9 mouse cellular contexts compared by ENCODE assay signal in genomic region chr11:32020031-32020965, GRCm38 (mm10). TPM values are rescaled to one million over a fixed set of nuclear protein-coding genes. Genes with fewer than 3 reads are reported as not detected.
DNase-seq lines count a peak whose midpoint lies in the region; ATAC-seq and TF ChIP-seq lines count a peak whose summit lies in the region.
"Had no signal": no experiment of that assay in that cellular context is flagged by ENCODE, and none has a peak within 500 bp of the region (broad histone marks: within the 10 kb centered on the region; RNA-seq: fewer than 3 reads in every experiment).

No protein-coding gene starts in this region.

- no peaks in the 10 kb centered on the region for H3K27me3 ChIP-seq in lung, embryonic 16.5 days (ENCODE audit: control insufficient read depth, insufficient read depth, low read depth, low read length)
- no peaks in the 10 kb centered on the region for H3K27me3 ChIP-seq in lung, postnatal 0 days (replicated peaks; ENCODE audit: insufficient read depth, low read length)
- H3K27me3 ChIP-seq in hindbrain, embryonic 13.5 days = no peaks in the 10 kb centered on the region
- H3K27me3 ChIP-seq in kidney, embryonic 14.5 days (ENCODE audit: control insufficient read depth, insufficient read depth, low read length) = no peaks in the 10 kb centered on the region

- H3K36me3 ChIP-seq in lung, embryonic 16.5 days (ENCODE audit: control insufficient read depth, insufficient read depth, low read length) = no peaks in the 10 kb centered on the region
- no peaks in the 10 kb centered on the region for H3K36me3 ChIP-seq in lung, postnatal 0 days (ENCODE audit: insufficient read depth, low read length)
- H3K36me3 ChIP-seq in hindbrain, embryonic 13.5 days = peaks cover 39% of the 10 kb centered on the region
- H3K36me3 ChIP-seq in kidney, embryonic 14.5 days (ENCODE audit: control insufficient read depth, insufficient read depth, low read length) = no peaks in the 10 kb centered on the region

- H3K4me2 ChIP-seq in lung, embryonic 16.5 days (ENCODE audit: low read depth, low read length) = no peak overlapping the region
- H3K4me2 ChIP-seq in lung, postnatal 0 days (replicated peaks; ENCODE audit: low read depth, low read length) = no peak overlapping the region
- H3K4me2 ChIP-seq in hindbrain, embryonic 13.5 days = 0 out of 2 replicates have a peak overlapping the region, but pooled peaks have one; percentile 15
- H3K4me2 ChIP-seq in kidney, embryonic 14.5 days (replicated peaks; ENCODE audit: low read depth, low read length) = no peak overlapping the region

- no peaks in the 10 kb centered on the region for H3K9me3 ChIP-seq in lung, embryonic 16.5 days (ENCODE audit: control insufficient read depth, low read length)
- no peaks in the 10 kb centered on the region for H3K9me3 ChIP-seq in lung, postnatal 0 days (ENCODE audit: low read length)
- no peaks in the 10 kb centered on the region for H3K9me3 ChIP-seq in hindbrain, embryonic 13.5 days
- H3K9me3 ChIP-seq in kidney, embryonic 14.5 days (ENCODE audit: control insufficient read depth, low read length) = no peaks in the 10 kb centered on the region

- no peak overlapping the region for H3K4me3 ChIP-seq in lung, embryonic 16.5 days (ENCODE audit: low read length)
- H3K4me3 ChIP-seq in lung, postnatal 0 days (ENCODE audit: low read depth, low read length) = no peak overlapping the region
- H3K4me3 ChIP-seq in hindbrain, embryonic 13.5 days = no peak overlapping the region
- no peak overlapping the region for H3K4me3 ChIP-seq in kidney, embryonic 14.5 days (ENCODE audit: low read length)

- peak; percentile 26; the same call in 1 of the 2 replicates for ATAC-seq in lung, embryonic 16.5 days (ENCODE audit: low read depth)
- no peak for ATAC-seq in lung, postnatal 0 days
- ATAC-seq in common myeloid progenitor, adult 5-6 weeks (replicated peaks; ENCODE audit: low read depth, poor library complexity, severe bottlenecking) = peak; percentile 98
- ATAC-seq in hindbrain, embryonic 13.5 days (ENCODE audit: low FRiP score) = 0 out of 2 replicates have a peak, but pooled peaks have one; percentile 22
- ATAC-seq in kidney, embryonic 14.5 days (ENCODE audit: low FRiP score, low TSS enrichment) = no peak

- peaks cover 4% of the 10 kb centered on the region; the same call in 1 of the 2 replicates for H3K4me1 ChIP-seq in lung, embryonic 16.5 days (replicated peaks; ENCODE audit: control insufficient read depth, insufficient read depth, low read length)
- H3K4me1 ChIP-seq in lung, postnatal 0 days (ENCODE audit: insufficient read depth, low read depth, low read length) = no peaks in the 10 kb centered on the region
- peaks cover 90% of the 10 kb centered on the region for H3K4me1 ChIP-seq in hindbrain, embryonic 13.5 days (replicated peaks)
- H3K4me1 ChIP-seq in kidney, embryonic 14.5 days (ENCODE audit: control insufficient read depth, insufficient read depth, low read length) = peaks cover 9% of the 10 kb centered on the region

- H3K9ac ChIP-seq in lung, embryonic 16.5 days (ENCODE audit: low read length) = no peak overlapping the region
- no peak overlapping the region for H3K9ac ChIP-seq in lung, postnatal 0 days (replicated peaks; ENCODE audit: low read depth)
- peak overlapping the region; percentile 58; the same call in 1 of the 2 replicates for H3K9ac ChIP-seq in hindbrain, embryonic 13.5 days
- no peak overlapping the region for H3K9ac ChIP-seq in kidney, embryonic 14.5 days (ENCODE audit: low read depth, low read length)

- 38% methylated on average over 8 of the region's 8 CpGs for WGBS in lung, embryonic 16.5 days
- WGBS in lung, postnatal 0 days = 40% methylated on average over 8 of the region's 8 CpGs
- 19% methylated on average over 8 of the region's 8 CpGs for WGBS in hindbrain, embryonic 13.5 days
- 42% methylated on average over 8 of the region's 8 CpGs for WGBS in kidney, embryonic 14.5 days

- no peak overlapping the region for H3K27ac ChIP-seq in lung, embryonic 16.5 days (ENCODE audit: low read length)
- H3K27ac ChIP-seq in lung, postnatal 0 days (ENCODE audit: low read length) = no peak overlapping the region
- H3K27ac ChIP-seq in hindbrain, embryonic 13.5 days = peak overlapping the region; percentile 82
- H3K27ac ChIP-seq in kidney, embryonic 14.5 days (ENCODE audit: low read depth, low read length) = no peak overlapping the region

- TF ChIP-seq CTCF in lung, postnatal 0 days (IDR thresholded peaks at IDR 0.05) = no peak

- TF ChIP-seq EP300 in lung, postnatal 0 days (IDR thresholded peaks at IDR 0.05) = no peak

- DNase-seq in lung, postnatal 0 days (ENCODE audit: low spot score) = no peak
- DNase-seq in NIH3T3 (ENCODE audit: low read depth) = peak; percentile 84
- peak; percentile 8 for DNase-seq in skeletal muscle tissue, adult 2 months (ENCODE audit: low read depth, low spot score)
- DNase-seq in layer of hippocampus, postnatal 10 days (ENCODE audit: low spot score in 2 of 2) = no peak

RNA-seq across cellular contexts. Expression of gene Nsg2, which starts 20.0 kb away (rescaled TPM):
- polyA plus RNA-seq in lung, embryonic 16.5 days (2015; fragmentation: Nextera tagmentation; extraction: Ambion mirVana) = 1.6 and 3.0 TPM in 2 replicates
- 0.20 and 0.38 TPM in 2 replicates for polyA plus RNA-seq in lung, postnatal 0 days (2015; fragmentation: Nextera tagmentation; extraction: Ambion mirVana)
- 1.8 and 3.1 TPM in 2 replicates for total RNA-seq in common myeloid progenitor, adult 5-6 weeks (2017)
- polyA plus RNA-seq in hindbrain, embryonic 13.5 days (2015; fragmentation: Nextera tagmentation; extraction: Ambion mirVana) = 451 and 461 TPM in 2 replicates
- polyA plus RNA-seq in kidney, embryonic 14.5 days (2014; fragmentation: Nextera tagmentation; extraction: Ambion mirVana) = 0.87 and 1.6 TPM in 2 replicates
- 100 to 1,000 TPM; 848 to 920 TPM for total RNA-seq in layer of hippocampus, postnatal 10 days (2021)

RNA-seq across cellular contexts. Expression of gene 4930524B15Rik, which starts 54.9 kb away (rescaled TPM):
- polyA plus RNA-seq in lung, embryonic 16.5 days (2015; fragmentation: Nextera tagmentation; extraction: Ambion mirVana) = not detected in 2 replicates
- polyA plus RNA-seq in lung, postnatal 0 days (2015; fragmentation: Nextera tagmentation; extraction: Ambion mirVana) = 0.07 TPM in 1 of 2 replicates, not detected in the other
- not detected in 2 replicates for total RNA-seq in common myeloid progenitor, adult 5-6 weeks (2017)
- 0.16 and 0.22 TPM in 2 replicates for polyA plus RNA-seq in hindbrain, embryonic 13.5 days (2015; fragmentation: Nextera tagmentation; extraction: Ambion mirVana)
- 0.27 TPM in 1 of 2 replicates, not detected in the other for polyA plus RNA-seq in kidney, embryonic 14.5 days (2014; fragmentation: Nextera tagmentation; extraction: Ambion mirVana)
- not detected for total RNA-seq in layer of hippocampus, postnatal 10 days (2021)
- total RNA-seq: layer of hippocampus, postnatal 14 days had no signal

Comparison
In these comparisons a context has a peak if more than half of its experiments do, and no peak if none do; other contexts are left out.
1. ATAC-seq: peak in lung, embryonic 16.5 days (single experiment), common myeloid progenitor, adult 5-6 weeks (single experiment) and hindbrain, embryonic 13.5 days (single experiment); none in lung, postnatal 0 days (single experiment) and kidney, embryonic 14.5 days (single experiment).
2. DNase-seq: peak in NIH3T3 (single experiment) and skeletal muscle tissue, adult 2 months (single experiment); none in lung, postnatal 0 days (single experiment) and layer of hippocampus, postnatal 10 days (0 of 2).
3. RNA of gene Nsg2, which starts 20.0 kb away (polyA plus RNA-seq): 451 to 461 TPM in hindbrain, embryonic 13.5 days; 1.6 to 3.0 TPM in lung, embryonic 16.5 days, 0.87 to 1.6 TPM in kidney, embryonic 14.5 days and 0.20 to 0.38 TPM in lung, postnatal 0 days; every median in the first group is over 100 times any median in the second.